Mouse (Mus musculus): ENCODE data around the gene Msh5. TPM values are rescaled to one million over a fixed set of nuclear protein-coding genes. Genes with fewer than 3 reads are reported as not detected.
A peak's percentile ranks its signal among the peaks of the same experiment; 100 is the strongest.

Gene Msh5
- polyA plus RNA-seq, 1 experiment from 2014 or later = 4.2 TPM

GRCm38 (mm10) chr17:35083929-35084497 lies 37.5 kb upstream of the Msh5 start:
- 86% methylated on average over 3 of the region's 3 CpGs for WGBS

DNA sequence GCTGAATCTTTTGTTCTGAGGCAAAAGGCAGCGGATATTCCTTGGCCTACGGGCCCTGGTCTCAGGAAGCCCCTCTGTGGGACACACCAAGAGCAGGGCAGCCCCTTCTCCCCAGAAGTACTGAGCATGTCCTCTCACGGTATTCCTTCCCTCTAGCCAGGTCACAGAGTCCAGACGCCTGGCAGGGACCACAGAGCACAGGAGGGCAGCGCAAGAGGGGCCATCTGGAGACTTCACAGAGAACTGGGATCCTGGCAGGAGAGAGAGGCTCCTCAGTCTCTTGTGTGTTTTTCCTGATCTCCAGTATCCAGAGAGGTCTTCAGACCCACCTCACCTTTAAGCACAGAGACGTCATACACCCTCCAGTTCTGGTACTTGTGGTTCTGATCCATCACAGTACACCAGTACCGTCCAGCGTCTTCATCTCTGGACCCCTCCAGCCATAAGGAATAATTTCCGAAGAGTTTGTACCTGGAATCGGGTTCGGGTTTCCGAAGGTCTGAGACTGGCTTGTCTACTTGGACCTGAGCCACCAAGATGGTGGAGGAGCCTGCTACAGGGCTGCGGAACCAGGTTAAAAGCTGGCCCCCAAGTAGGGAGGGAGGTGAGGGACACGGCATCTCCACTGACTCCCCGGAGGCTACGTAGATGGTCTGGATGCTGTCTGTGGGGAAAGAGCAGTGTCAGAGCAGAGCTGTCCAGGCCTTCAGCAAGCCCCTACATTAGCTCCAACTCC lies 36.5 kb upstream of the Msh5 start:
- WGBS = 86% methylated on average over 16 of the region's 16 CpGs
- no peak for ATAC-seq (ENCODE audit: low FRiP score)
- H3K4me1 ChIP-seq (replicated peaks; ENCODE audit: control insufficient read depth, insufficient read depth, low read length) = 0 out of 2 replicates have a peak, but pooled peaks cover 2% of the 10 kb centered on the region
- H3K4me2 ChIP-seq (replicated peaks; ENCODE audit: low read depth, low read length) = no peak overlapping the region
- no peak overlapping the region for H3K9ac ChIP-seq (ENCODE audit: low read depth, low read length)
- H3K27me3 ChIP-seq (ENCODE audit: control insufficient read depth, insufficient read depth, low read length) = no peaks in the 10 kb centered on the region
- no peak overlapping the region for H3K27ac ChIP-seq (ENCODE audit: low read depth, low read length)
- no peaks in the 10 kb centered on the region for H3K36me3 ChIP-seq (ENCODE audit: control insufficient read depth, insufficient read depth, low read length)
- no peak overlapping the region for H3K4me3 ChIP-seq (ENCODE audit: low read depth, low read length)
- no peak for DNase-seq (ENCODE audit: low spot score)
- no peaks in the 10 kb centered on the region for H3K9me3 ChIP-seq (ENCODE audit: control insufficient read depth, low read length)

More at GRCm38 (mm10) chr17:35083929-35084497, 37.5 kb upstream of the Msh5 start:
- Histone ChIP-seq H3K4me2 (replicated peaks; ENCODE audit: low read depth, low read length) (no peak overlapping the region), H3K27ac (ENCODE audit: low read depth, low read length) (no peak overlapping the region), H3K9me3 (ENCODE audit: control insufficient read depth, low read length) (no peaks in the 10 kb centered on the region), H3K4me3 (ENCODE audit: low read depth, low read length) (no peak overlapping the region), H3K36me3 (ENCODE audit: control insufficient read depth, insufficient read depth, low read length) (no peaks in the 10 kb centered on the region), H3K9ac (ENCODE audit: low read depth, low read length) (no peak overlapping the region), H3K4me1 (replicated peaks; ENCODE audit: control insufficient read depth, insufficient read depth, low read length) (no peaks in the 10 kb centered on the region), H3K27me3 (ENCODE audit: control insufficient read depth, insufficient read depth, low read length) (no peaks in the 10 kb centered on the region)
- ATAC-seq (ENCODE audit: low FRiP score) (no peak), DNase-seq (ENCODE audit: low spot score) (no peak)

DNA sequence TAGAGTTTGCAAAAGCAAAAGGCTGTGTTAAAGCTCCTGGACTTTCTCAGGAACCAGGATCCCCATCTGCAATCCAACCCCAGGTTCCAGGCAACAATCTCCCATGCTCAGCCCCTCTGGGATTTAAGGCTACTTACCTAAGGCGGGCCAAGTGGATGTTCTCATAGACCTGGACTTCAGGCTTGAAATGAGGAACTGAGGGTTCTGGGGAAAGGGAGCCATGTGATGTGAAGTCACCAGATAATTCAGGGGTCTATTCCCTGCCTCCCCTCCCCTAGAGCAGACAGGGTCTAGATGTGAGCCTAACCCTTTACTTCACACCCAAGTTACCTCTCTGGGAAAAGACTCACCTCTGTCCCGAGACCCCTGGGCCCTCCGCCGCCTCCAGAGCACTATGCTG lies 34.2 kb upstream of the Msh5 start:
- H3K36me3 ChIP-seq (ENCODE audit: control insufficient read depth, insufficient read depth, low read length) = no peaks in the 10 kb centered on the region
- no peak overlapping the region for H3K27ac ChIP-seq (ENCODE audit: low read depth, low read length)
- DNase-seq (ENCODE audit: low spot score) (no peak), ATAC-seq (ENCODE audit: low FRiP score) (no peak)
- no peak overlapping the region for H3K4me2 ChIP-seq (replicated peaks; ENCODE audit: low read depth, low read length)
- no peaks in the 10 kb centered on the region for H3K9me3 ChIP-seq (ENCODE audit: control insufficient read depth, low read length)
- H3K4me3 ChIP-seq (ENCODE audit: low read depth, low read length) = no peak overlapping the region
- no peaks in the 10 kb centered on the region for H3K27me3 ChIP-seq (ENCODE audit: control insufficient read depth, insufficient read depth, low read length)
- H3K4me1 ChIP-seq (replicated peaks; ENCODE audit: control insufficient read depth, insufficient read depth, low read length) = 0 out of 2 replicates have a peak, but pooled peaks cover 7% of the 10 kb centered on the region
- no peak overlapping the region for H3K9ac ChIP-seq (ENCODE audit: low read depth, low read length)
- WGBS = 62% methylated on average over 4 of the region's 4 CpGs

DNA sequence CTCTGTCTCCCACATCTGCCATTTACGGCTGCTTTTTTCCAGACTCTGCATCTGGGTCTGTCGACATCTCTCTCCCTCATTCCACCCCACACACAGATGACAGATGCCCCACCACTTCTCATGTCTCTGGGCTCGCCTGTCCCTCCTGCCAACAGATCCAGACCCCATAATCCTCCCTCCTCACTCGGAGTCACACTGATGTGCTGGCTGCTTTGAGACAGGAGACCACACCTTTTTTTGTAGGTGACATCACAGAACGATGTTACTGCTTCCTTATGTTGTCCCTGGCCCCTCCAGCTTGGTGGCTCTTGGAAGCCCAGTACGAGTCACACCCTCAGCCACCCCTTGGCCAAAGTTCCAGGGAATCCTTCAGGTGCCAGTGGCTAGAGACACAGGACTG lies 33.7 kb upstream of the Msh5 start:
- WGBS = 71% methylated on average over 6 of the region's 6 CpGs
- Histone ChIP-seq H3K36me3 (ENCODE audit: control insufficient read depth, insufficient read depth, low read length) (no peaks in the 10 kb centered on the region), H3K27ac (ENCODE audit: low read depth, low read length) (no peak overlapping the region), H3K4me2 (replicated peaks; ENCODE audit: low read depth, low read length) (no peak overlapping the region), H3K9ac (ENCODE audit: low read depth, low read length) (0 out of 2 replicates have a peak overlapping the region, but pooled peaks have one; percentile 21), H3K27me3 (ENCODE audit: control insufficient read depth, insufficient read depth, low read length) (no peaks in the 10 kb centered on the region), H3K9me3 (ENCODE audit: control insufficient read depth, low read length) (no peaks in the 10 kb centered on the region), H3K4me3 (ENCODE audit: low read depth, low read length) (no peak overlapping the region), H3K4me1 (replicated peaks; ENCODE audit: control insufficient read depth, insufficient read depth, low read length) (0 out of 2 replicates have a peak, but pooled peaks cover 7% of the 10 kb centered on the region)
- DNase-seq (ENCODE audit: low spot score) = no peak
- no peak for ATAC-seq (ENCODE audit: low FRiP score)

DNA sequence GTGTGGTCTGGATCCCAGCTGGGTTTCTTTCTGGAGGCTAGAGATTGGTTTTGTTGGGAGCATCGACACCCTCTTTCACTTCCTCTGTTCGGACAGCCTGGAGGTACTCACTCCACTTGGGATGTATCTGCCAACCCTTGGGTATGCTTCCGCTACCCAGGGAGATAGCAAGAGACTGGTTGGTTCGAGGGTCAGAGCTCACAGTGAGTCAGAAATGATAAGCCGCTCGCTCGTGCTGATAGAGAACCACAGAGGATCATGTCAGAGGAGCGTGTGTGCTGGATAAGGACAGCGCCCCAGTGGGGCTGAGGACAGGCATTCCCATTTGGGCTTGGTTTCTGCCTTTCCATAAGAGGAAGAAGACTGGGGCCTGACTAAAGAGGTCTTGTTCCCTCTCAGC lies 33.2 kb upstream of the Msh5 start:
- Histone ChIP-seq H3K9ac (ENCODE audit: low read depth, low read length) (0 out of 2 replicates have a peak overlapping the region, but pooled peaks have one; percentile 21), H3K4me1 (replicated peaks; ENCODE audit: control insufficient read depth, insufficient read depth, low read length) (0 out of 2 replicates have a peak, but pooled peaks cover 7% of the 10 kb centered on the region), H3K27ac (ENCODE audit: low read depth, low read length) (no peak overlapping the region), H3K9me3 (ENCODE audit: control insufficient read depth, low read length) (no peaks in the 10 kb centered on the region), H3K36me3 (ENCODE audit: control insufficient read depth, insufficient read depth, low read length) (no peaks in the 10 kb centered on the region), H3K27me3 (ENCODE audit: control insufficient read depth, insufficient read depth, low read length) (no peaks in the 10 kb centered on the region), H3K4me2 (replicated peaks; ENCODE audit: low read depth, low read length) (no peak overlapping the region), H3K4me3 (ENCODE audit: low read depth, low read length) (no peak overlapping the region)
- WGBS = 74% methylated on average over 9 of the region's 9 CpGs
- ATAC-seq (ENCODE audit: low FRiP score) (no peak), DNase-seq (ENCODE audit: low spot score) (no peak)

GRCm38 (mm10) chr17:35077786-35078233 lies 31.3 kb upstream of the Msh5 start, which contains the start of gene Ly6g6d:
Gene Ly6g6d (minus strand): TSS chr17:35078065.
- DNase-seq (ENCODE audit: low spot score) = peak; percentile 53
- H3K36me3 ChIP-seq (ENCODE audit: control insufficient read depth, insufficient read depth, low read length) = no peaks in the 10 kb centered on the region
- no peaks in the 10 kb centered on the region for H3K9me3 ChIP-seq (ENCODE audit: control insufficient read depth, low read length)
- no peak within 1 kb of the TSS; the same call in 1 of the 2 replicates for H3K4me3 ChIP-seq (ENCODE audit: low read depth, low read length)
- no peaks in the 10 kb centered on the region for H3K27me3 ChIP-seq (ENCODE audit: control insufficient read depth, insufficient read depth, low read length)
- ATAC-seq (ENCODE audit: low FRiP score) = peak; percentile 33; the same call in 1 of the 2 replicates
- H3K4me2 ChIP-seq (replicated peaks; ENCODE audit: low read depth, low read length) = peak within 1 kb of the TSS; percentile 26
- 9% methylated on average over 14 of the region's 14 CpGs for WGBS
- H3K9ac ChIP-seq (ENCODE audit: low read depth, low read length) = peak within 1 kb of the TSS; percentile 25
- H3K27ac ChIP-seq (ENCODE audit: low read depth, low read length) = no peak within 1 kb of the TSS
- H3K4me1 ChIP-seq (replicated peaks; ENCODE audit: control insufficient read depth, insufficient read depth, low read length) = 0 out of 2 replicates have a peak, but pooled peaks cover 7% of the 10 kb centered on the region

GRCm38 (mm10) chr17:35077285-35077684 lies 30.7 kb upstream of the Msh5 start:
- H3K36me3 ChIP-seq (ENCODE audit: control insufficient read depth, insufficient read depth, low read length) = no peaks in the 10 kb centered on the region
- H3K4me1 ChIP-seq (replicated peaks; ENCODE audit: control insufficient read depth, insufficient read depth, low read length) = 0 out of 2 replicates have a peak, but pooled peaks cover 7% of the 10 kb centered on the region
- no peaks in the 10 kb centered on the region for H3K9me3 ChIP-seq (ENCODE audit: control insufficient read depth, low read length)
- WGBS = 37% methylated on average over 2 of the region's 2 CpGs
- H3K27me3 ChIP-seq (ENCODE audit: control insufficient read depth, insufficient read depth, low read length) = no peaks in the 10 kb centered on the region
- H3K27ac ChIP-seq (ENCODE audit: low read depth, low read length) = no peak overlapping the region
- H3K4me3 ChIP-seq (ENCODE audit: low read depth, low read length) = no peak overlapping the region; the same call in 1 of the 2 replicates
- ATAC-seq (ENCODE audit: low FRiP score) (no peak), DNase-seq (ENCODE audit: low spot score) (peak; percentile 22)
- peak overlapping the region; percentile 25 for H3K9ac ChIP-seq (ENCODE audit: low read depth, low read length)
- peak overlapping the region; percentile 26 for H3K4me2 ChIP-seq (replicated peaks; ENCODE audit: low read depth, low read length)

DNA sequence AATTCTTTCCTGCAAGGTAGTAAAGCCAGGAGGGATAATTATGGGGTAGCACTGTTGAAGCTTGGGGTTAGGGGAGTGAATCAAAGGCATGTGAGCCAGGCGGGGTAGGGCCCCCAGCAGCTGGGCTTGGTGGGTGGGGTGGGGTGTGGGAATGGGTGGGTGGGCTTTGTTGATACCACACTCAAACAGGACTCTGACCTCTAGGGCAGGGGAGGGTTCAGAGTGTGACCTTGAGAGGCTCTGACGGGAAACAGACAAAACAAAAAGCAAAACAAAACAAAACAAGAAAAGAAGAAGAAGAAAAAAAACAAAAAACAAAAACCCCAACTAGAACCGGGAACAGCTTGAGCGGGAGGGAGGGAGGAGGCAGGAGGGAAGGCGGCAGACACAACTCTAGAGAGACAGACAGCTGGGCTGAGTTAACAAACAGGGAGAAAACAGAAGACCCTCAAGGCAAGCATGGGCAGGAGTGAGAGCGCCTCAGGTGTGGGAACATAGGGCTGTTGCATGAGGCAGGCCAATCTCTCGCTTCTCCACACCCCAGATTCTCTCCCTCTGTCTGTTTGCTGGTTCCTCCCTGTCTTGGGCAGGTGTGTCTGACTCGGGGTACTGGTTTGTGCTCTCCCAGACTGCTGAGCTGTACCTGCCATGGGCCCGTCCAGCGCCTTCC lies 30.1 kb upstream of the Msh5 start, which contains the start of gene Ly6g6e:
Gene Ly6g6e, plus strand, starts transcription at position 396 of the 670 bp plus-strand sequence.
- Histone ChIP-seq H3K27ac (ENCODE audit: low read depth, low read length) (no peak within 1 kb of the TSS), H3K27me3 (ENCODE audit: control insufficient read depth, insufficient read depth, low read length) (no peaks in the 10 kb centered on the region), H3K4me1 (replicated peaks; ENCODE audit: control insufficient read depth, insufficient read depth, low read length) (0 out of 2 replicates have a peak, but pooled peaks cover 7% of the 10 kb centered on the region), H3K9ac (ENCODE audit: low read depth, low read length) (peak within 1 kb of the TSS; percentile 25), H3K4me2 (replicated peaks; ENCODE audit: low read depth, low read length) (peak within 1 kb of the TSS; percentile 26), H3K4me3 (ENCODE audit: low read depth, low read length) (no peak within 1 kb of the TSS; the same call in 1 of the 2 replicates), H3K36me3 (ENCODE audit: control insufficient read depth, insufficient read depth, low read length) (no peaks in the 10 kb centered on the region), H3K9me3 (ENCODE audit: control insufficient read depth, low read length) (no peaks in the 10 kb centered on the region)
- ATAC-seq (ENCODE audit: low FRiP score) = no peak
- DNase-seq (ENCODE audit: low spot score) = no peak
- WGBS = 30% methylated on average over 10 of the region's 10 CpGs
